Mouse (Mus musculus) bone marrow macrophage, adult 2 months (primary cell): ENCODE data around the gene Slc15a1.

Experiments
- CTCF ChIP-seq: IDR thresholded peaks from 2 replicates; pipeline ENCODE4 v1.5.1; 2012; ENCODE audit warnings: low read depth, mild to moderate bottlenecking, low read length, moderate library complexity
- POLR2A ChIP-seq: IDR thresholded peaks from 2 replicates; pipeline ENCODE4 v1.6.1; 2012; ENCODE audit warnings: mild to moderate bottlenecking, low read depth, low read length, borderline replicate concordance

- TF ChIP-seq POLR2A = no peak
- TF ChIP-seq CTCF = no peak
Observed at GRCm38 (mm10) chr14:121506336-121506735, 1.3 kb upstream of the Slc15a1 start.
